Mouse (Mus musculus) cerebellum, adult 11 months (tissue): ENCODE measurements around the gene Xxylt1.
A peak's percentile ranks its signal among the peaks of the same experiment; 100 is the strongest.

Experiments
- DNase-seq: peaks from one replicate; pipeline ENCODE4 v3.0.0; 2022

The Xxylt1 gene

DNA sequence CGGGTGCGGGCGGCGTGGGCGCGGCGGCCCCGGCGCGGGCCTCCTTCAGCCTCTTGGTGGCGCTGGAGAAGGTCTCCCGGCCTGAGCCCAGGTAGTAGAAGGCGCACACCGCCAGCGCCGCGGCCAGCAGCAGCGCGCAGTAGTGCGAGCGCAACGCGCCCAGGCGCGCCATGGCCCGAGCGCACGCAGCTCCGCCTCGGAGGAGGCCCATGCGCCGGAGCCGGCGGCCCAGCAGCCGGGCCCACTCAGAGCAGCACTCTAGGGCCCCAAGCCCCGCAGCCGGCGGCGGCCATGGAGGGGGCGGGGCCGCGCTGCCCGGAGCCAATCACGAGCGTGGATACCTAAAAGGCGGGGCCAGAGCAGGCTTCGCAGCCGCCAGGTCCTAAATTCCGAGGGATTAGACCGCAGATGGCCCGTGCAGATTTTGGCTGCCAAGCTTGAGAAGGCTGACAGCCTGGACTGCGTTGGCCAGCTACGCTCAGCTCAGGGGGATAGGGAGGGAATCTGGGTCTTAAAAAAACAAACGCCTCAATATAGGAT, at the start of gene Xxylt1:
Gene Xxylt1, minus strand, starts transcription at position 308 of the 540 bp plus-strand sequence.
- peak; percentile 96 for DNase-seq

DNA sequence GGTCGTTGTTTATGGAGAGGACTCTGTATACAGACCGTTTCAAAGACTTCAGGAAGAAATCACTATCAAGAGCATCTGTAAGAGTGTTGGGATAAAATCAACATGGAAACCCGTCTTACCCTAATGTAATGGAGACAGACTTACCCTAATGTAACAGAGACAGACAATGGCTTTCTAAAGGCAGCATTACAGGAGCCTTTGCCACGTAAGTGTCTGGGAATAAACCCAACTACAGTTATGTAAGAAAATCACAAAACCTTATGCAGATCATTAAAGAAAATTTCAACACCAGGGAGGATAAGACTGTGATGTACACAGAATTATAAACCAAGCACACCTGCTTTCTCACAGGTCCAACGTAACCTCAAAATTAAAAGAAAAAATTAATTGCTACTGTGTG, 46.9 kb upstream of the Xxylt1 start:
- DNase-seq, result no peak

DNA sequence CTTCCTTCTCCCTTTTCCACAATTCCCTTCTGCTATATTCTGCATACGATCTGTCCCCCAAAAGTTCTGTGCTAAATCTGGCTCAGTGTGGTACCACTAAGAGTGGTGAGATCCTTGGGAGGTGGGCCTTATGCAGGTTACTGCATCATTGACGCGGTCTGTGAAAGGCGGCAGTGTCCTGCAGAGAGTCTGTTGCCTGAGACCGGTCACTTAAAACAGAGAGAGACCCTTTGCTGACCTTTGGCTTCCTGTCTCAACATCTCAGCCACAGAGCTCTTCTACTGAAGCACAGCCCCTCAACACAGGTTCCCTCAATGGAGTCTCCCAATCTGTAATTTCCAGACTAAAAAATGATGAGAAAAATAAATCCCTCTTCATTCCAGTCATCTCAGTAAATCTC, 43.8 kb upstream of the Xxylt1 start:
- DNase-seq, result no peak

DNA sequence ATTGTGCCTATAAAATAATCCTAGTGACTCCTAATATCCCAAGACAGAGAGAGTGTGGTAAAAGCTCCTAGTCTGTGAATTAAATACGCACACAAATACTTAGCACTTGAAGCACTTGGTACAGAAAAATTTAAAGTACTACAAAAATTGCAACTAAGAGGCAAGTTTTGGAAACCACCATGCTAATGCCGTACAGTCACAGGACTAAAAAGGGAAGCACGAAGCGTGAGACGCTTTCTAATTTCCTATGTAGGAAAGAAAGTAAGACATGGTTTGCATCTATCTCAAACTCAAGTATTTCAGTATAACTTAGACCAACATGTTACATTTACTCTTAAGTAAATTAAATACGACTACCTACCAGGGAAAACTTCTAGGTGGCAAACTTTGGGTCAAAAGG, 40.4 kb upstream of the Xxylt1 start:
- DNase-seq, result no peak

DNA sequence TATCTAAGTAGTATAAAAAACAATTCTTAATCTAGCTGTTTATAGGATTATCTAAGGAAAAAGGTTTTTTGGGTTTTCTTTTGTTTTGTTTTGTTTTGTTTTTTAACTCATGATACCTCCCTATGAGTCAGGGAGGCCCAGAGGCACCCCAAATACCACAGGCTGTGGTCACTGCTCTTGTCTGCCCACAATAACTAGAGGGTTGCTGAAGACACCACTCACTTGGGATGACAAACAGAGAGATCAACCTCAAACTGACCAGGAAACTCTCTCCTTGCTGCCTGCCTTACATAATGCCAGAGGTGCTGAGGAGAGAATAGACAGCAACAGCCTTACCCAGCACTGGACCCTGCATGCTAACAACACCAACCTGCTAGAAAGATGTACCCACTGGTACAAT, 32.4 kb upstream of the Xxylt1 start:
- no peak for DNase-seq

DNA sequence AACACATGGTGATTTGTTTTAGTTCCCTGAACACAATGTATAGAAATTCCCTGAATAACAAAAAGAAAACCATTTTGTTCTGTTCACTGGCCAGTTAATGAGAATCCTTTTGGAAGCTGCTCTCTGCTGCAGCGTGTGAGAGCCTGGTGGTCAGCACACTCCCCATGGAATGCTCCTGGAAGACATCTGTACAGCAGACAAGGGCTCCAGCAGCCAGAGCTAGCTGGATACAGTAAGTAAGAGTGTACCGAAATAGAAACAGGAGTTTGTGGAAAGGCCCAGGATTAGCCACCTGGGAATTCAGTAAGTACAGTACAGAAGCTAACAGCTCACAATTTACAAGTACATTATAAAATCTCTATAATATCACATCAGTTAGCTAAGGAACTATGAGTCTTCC, 20.1 kb upstream of the Xxylt1 start:
- DNase-seq, result no peak

DNA sequence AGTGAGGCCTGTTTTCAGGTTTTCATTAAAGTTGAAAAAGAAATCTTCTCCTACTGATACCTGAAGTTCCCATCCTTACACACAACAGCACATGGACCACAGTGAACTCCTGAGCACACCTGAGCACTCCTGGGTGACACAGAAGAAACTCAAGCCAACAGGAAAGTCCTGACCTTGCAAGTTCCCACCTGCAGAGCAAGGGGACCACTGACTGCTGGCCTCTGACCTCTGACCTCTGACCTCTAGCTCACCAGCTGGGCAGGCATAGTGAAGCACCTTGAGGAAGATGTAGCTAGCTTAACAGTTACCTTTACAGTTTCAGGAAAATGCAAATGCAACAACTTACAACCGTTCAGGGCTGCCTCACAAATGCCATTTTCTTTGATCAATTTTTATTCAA, 18.7 kb upstream of the Xxylt1 start:
- no peak for DNase-seq

DNA sequence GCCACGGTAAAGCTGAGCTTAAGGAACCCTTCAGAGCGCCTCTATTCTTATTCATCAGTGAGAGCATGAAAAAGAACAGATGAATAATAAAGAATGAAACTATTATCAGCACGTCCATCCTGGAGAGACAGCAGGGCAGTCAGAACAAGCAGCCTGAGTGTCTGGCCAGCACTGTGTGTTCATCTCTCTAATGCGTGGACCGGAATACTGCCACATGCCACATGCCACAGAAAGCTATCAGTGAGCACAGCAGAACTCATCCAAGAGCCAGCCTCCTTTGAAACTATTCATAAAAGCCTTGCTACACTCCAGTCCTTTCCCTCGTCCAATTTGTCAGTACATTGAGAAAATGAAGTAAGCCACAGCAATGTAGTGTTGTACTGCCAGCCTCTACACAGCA, 12.8 kb upstream of the Xxylt1 start:
- no peak for DNase-seq

DNA sequence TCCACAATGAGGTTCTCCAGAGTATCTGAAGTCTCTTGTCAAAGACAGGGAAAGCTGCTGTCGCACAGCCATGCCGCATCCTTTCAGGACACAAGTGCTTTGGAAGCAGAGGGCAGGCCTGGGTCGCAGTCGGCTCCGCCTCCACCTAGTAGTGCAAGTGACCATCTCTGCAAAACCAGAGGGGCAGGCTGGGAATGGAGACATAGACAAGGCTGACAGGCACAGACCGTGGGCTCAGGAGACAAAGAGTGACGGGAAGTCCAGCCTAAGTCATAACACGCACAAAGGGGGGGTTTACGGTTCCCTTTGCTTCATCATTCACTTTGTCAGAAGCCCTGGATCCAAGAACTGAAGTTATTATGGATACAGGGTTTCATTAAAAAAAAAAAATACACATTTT, 12.0 kb upstream of the Xxylt1 start:
- no peak for DNase-seq

DNA sequence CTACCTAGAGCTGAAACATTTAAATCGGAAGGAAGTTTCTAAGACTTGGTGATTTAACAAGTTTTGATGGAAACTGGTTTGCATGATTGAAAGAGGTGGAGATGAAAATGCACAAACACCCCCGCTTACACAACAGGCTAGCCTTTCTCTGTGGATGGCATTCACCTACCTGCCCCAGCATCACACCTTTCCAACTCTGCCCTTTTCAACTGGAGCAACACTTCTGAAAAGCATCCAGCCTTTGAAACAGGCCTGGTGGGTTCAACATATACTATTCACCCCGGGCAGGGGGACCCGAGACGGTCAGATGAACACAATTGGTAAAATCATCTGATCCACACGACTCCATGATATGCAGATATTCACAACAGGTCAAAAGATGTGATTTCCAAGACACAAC, 659 bp upstream of the Xxylt1 start:
- no peak for DNase-seq

DNA sequence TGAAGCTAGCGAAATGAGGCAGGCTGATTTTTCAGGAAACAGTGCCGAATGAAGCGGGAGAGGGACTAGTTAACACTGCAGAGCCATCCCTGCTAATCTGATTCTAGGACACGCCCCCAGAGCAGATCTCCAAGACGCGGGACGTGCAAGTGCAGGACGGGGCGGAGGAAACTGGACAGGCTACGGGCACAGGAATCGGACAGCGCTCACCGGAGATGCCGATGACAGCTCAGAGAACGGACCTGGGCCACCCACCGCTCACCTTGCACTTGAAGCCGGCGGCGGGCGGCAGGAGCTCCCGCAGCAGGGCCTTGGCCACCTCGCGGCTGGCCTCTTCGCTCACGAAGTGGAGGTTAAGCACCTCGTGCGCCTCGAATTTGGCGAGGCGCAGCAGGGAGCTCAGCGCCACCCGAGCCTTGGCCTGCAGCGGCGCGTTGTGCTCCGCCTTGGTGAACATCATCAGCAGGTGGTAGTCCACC, 620 bp downstream of the Xxylt1 start:
- DNase-seq, result peak; percentile 61

DNA sequence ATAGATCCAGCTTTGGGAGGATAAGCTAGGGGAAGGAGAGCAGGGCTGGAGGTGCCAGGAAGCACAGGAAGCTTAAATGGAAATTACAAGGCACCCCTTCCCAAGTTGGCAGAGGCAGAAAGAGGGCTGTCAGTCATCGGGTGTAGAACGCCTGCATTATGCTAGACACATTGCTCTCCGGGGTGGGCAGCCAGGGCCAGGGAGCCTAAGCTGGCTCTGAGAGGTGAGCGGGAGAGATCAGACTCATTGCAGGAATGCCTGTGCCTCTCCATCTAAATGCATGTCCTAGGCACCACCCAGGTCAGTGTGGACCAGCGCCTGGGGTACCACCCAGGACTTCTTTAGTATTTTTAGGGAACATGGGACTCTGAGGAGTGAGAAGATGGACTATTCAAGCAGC, 3.8 kb downstream of the Xxylt1 start:
- no peak for DNase-seq

DNA sequence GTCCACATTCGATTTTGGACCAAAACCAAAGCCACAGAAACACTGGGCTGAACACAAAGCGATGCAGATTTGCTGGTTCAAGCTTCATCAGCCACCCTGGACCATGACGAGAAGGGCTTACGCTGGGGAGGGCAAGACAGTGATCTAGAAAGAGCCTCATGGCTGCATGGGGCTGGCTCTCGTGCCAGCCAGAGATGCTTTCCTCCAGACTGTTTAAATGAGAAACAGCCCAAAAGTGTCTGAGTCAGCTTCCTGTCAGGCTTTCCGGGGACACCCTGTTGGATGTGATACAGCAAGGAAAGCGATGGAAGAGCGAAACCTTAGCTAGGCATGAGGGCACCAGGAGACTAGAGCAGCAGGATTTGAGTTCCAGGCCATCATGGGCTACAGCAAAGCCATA, 4.8 kb downstream of the Xxylt1 start:
- no peak for DNase-seq

DNA sequence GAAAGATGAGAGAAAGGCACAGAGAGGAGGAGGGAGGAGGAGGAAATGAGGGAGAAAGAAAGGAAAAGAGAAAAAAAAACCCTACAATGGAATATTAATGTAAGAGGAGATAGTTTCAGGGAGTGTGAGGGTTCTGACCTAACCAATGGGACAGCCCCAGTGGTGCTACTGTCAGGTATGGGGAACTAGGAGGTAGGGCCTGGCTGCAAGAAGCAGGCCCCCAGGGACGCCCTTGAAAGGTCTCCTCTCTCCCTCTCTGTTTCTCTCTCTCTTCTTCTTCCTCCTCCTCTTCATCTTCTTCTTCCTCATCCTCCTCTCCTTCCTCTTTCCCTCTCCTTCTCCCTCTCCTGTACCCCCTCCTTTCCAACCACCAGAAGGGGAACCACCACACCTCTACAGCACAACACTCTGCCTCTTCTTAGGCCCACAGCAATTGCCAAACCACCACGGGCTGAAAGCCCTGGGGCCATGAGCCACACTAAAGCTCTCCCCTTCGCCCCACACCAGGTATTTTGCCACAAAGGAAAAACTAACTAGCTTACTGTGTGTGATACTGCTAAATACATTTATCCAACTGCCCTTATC, 6.8 kb downstream of the Xxylt1 start:
- no peak for DNase-seq

DNA sequence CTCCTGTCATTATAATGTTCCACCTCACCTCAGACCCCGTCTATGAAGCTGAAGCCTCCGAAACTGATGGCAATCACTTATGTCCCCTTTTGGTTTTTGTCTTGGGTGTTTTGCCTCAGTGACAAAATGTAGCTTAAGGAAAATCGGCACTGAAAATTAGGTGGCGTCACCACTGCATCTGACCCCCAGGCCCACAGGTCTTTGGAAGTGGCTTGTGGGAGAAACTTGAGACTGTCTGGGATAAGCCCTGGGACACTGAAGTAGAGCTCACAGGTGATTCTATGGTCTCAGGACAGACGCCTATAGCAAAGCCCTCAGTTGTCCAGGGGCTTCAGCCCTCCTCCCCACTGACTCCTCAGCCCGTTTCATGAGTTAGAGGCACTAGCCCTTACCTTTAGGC, 9.5 kb downstream of the Xxylt1 start:
- no peak for DNase-seq

DNA sequence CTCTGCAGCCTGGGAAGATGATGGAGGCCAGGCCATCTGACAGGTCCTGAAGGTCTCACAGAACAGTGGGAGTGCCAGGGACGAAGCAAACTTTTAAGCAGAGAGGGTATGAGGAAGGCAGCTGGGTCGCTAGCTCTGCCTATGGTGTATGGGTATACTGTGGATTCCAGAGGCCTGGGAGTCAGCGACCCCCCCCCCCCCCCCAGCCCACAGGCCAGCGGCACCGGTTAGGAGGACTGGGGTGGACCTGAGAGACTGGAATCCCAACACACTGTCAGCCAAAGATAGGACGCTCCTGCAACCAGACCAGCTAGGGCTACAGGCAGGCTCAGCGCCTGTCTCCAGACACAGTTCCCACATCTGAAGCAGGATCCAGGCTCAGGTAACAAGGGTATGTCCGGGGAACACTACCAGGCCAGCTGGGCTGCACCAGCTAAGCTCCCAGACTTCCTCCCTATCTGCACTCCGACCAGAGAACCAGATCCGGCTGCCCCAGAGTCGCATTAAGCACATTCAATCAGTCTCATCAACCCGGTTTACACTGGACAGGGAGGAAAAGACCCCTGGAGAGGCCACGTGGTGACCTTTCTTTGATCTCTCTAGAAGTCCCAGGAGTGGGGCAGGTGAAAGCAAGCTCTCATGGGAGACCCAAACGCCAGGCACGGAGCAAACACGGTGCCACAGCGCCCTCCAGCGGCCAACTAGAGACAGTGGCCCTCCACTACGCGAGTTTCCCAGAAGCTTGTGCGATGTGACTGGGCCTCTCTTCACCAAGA, 10.7 kb downstream of the Xxylt1 start:
- DNase-seq, result peak; percentile 77

DNA sequence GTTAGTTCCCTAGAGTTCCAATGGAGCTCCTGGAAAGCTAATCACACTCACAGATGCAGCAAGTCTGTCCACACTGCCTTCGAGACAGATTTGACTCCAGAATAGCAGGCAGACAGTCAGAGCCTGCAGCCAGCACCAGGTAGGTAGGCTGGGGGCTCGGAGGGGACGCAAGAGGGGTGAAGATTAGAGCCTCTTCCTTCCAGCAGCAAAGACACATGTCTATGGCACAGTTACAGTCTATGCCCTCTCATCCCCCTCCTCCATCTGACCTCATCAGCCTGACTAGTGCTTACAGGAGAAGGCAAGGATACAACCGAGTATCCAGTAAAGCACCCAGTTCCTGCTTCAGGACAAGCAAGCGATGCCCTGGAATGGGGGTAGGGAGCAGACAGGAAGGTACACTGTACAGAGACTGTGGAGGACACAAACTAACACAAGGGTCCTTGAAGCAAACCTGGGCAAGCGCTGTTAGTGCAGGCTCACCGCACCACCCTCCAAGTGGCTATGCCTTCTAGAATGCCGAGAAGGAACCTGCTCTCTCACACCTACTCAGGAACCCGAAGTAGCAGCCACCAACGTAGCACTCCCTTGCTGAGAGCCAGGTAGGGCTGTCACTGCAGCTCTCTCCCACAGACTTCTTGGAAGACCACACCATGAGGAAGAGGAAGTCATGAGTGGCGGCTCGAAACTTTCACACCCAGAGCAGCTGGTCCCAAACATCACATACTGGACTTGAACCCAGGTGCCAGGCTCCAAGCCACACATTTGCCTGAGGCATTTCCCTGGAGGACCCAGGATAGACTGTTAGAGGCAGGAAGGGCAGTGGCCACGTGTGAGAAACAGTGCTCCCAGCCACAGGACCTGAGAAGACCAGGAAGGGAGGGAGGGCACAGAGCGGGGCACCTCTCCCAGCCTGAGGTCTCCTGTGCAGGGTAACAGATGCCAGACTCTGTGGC, 11.7 kb downstream of the Xxylt1 start:
- DNase-seq, result no peak

DNA sequence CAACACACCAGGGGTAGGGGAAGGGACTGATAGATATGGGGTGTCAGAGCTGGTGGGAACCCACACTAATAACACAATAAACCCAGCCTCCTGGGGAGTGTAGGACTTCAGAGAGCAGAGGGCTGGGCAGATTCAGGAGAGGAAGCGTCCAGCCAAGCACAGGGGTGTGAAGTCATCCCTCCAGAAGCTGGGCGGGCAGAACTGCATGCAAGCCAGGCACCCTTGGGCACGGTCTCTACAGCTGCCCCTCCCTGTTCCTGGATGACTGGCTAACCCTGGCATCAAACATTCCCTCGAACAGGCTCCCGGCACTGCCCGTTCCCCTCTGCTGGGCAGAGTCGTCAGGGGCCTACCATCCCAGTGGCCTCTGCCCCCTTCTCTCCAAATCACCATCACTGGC, 13.0 kb downstream of the Xxylt1 start:
- DNase-seq, result no peak

DNA sequence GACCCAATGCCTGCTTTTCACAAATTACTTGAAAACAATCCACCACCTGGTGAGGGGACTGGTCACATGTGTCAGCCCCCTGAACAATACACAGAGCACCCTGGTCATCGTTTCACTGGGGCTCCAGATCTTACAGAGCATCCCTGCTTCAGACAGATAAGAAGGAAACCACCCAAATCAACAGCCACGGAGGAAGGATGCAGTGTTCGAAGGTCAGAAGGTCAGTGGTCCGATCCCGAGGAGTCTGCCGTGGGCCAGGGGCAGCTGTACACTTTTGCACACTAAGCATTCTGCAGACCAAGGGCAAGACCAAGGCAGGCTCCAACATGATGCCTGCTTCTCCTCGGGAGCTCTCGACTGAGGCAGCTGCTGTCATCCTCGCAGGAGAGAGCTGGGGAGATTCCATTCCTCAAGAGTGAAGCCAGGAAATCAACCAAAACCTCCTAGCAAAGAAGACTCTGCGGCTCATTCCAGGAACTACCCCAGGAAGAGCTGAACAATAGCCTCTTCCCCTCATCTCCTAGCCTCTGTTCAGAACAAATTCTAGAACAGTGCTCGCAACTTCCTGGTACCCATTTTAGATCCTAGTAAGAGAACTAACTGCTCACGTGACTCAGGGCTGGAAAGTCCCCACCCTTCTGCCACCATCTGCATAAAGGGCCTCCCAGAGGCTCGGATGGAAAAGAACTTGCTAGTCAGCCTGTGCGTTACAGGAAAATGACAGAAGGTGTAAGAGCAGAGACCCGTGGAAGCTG, 14.7 kb downstream of the Xxylt1 start:
- DNase-seq, result no peak

DNA sequence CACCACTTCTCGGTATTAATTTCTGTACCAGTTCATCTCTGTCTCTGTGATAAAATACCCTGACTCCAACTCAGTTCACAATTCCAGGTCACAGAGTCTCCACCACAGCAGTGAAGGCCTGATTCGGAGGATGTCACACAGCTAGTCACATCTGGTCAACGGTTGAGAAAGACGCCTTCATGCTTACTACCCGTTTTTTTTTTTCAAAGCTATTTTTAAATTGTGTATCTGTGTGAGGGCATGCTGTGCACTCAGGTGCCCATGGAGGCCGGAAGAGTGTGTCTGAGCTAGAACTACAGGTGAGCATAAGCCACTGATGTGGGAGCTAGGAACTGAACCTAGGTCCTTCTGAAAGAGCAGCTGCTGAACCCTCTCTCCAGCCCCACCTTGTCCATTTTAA, 16.4 kb downstream of the Xxylt1 start:
- DNase-seq, result no peak

DNA sequence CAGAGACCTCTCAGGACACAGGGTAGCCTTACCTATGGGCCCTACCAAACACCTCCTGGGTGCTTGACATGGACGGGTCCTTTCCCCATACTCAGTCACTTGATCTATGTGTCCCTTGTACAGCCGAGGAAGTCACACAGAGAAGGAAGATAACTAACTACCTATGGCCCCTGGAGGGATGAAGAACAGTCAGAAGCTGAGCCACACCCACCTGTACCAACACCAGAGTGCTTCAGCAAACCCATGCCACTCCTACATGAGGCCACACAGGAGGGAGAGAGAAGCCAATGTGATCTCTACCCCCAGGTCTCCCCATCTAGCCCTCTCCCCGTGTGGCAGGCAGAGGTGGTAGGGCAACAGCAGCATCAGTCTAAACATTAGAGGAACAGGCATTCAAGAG, 18.3 kb downstream of the Xxylt1 start:
- DNase-seq, result no peak

DNA sequence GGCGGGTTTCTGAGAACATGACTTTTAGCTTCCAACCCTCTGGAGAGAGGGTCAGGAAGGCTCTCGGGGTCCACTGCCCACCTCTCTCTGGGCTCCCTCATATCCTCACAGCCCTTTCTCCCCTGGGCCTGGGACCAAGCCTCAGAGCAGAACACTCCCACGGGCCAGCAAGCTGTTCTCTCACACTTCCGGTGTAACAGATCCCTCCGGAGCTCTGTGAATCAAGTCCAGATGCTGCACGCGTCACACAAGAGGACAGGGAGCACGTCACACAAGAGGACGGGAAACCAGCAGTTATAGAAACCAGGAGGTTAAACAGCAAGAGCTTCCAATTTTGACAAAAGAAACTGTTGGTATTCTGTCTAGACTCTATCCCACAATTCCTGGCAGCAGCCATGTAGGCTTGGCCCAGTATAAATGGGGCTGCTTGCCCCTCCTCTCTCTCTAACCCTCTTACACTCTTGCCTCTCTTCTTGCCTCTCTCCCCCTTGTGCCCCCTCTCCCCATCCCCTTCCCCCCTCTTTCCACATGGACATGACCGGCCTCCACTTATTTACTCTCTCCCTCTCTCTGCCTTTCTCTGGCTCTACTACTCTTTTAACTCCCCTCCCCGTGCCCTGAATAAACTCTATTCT, 19.9 kb downstream of the Xxylt1 start:
- DNase-seq, result no peak
